Mouse (Mus musculus) ES-Bruce4 (cell line): ENCODE measurements around the gene Efcab8.
"Not testable (repeated sequence)": the region's sequence is repeated elsewhere in the genome, so short reads cannot be mapped to it uniquely, and the experiment has no call there.

Source experiments
- CTCF ChIP-seq: IDR thresholded peaks from one replicate; pipeline ENCODE4 v1.8.1; 2011; ENCODE audit warnings: low read depth, low read length
- EP300 ChIP-seq: IDR thresholded peaks from 2 replicates; pipeline ENCODE4 v1.6.1; 2011; ENCODE audit warnings: low read depth, low read length; ENCODE audit not compliant: insufficient read depth
- POLR2A ChIP-seq: IDR thresholded peaks from one replicate; pipeline ENCODE4 v1.8.1; 2011; ENCODE audit warnings: low read length; ENCODE audit not compliant: insufficient read depth

- TF ChIP-seq CTCF = peak; percentile 31
- not testable (repeated sequence) for TF ChIP-seq POLR2A, EP300
Observed at GRCm38 (mm10) chr2:153807464-153807863, 27.7 kb downstream of the Efcab8 start.
